ENCODE assay signal across 8 mouse cellular contexts in the genomic region with DNA sequence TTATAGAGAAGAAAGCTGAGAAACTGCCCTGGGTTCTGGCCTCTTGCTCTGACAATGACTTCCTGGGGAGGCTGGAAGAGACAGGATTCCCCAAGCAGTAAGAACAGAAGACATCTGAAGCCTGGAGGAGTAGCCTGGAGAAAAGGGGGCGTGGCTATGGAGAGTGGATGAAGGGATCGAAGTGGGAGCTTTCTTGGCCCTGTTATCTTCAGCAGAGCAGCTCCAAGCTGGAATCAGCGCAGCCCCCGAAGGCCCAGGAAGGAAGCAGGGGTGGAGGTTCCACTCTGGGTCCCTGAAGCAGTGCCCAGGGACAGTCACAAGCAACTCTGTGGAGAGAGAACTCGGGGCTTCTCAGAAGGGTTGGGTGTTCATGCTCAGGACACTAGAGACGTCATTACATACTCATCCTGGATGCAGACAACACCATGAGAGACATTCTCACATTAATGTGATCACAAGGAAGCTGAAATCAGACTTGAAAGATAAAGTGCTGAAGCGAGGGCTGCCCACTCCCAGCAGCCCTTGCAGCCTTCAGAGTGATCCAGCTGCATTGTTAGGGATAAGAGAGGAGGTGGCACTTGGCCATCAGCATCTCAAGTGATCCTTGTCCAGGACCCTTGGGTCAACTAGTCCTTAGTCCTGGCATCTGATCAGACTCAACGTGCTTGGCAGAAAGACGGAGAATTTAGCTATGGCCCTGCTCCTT.
DNase-seq lines count a peak whose midpoint lies in the region; ATAC-seq lines count a peak whose summit lies in the region.

No protein-coding gene starts in this region.

- no peak overlapping the region for H3K27ac ChIP-seq in heart, embryonic 11.5 days (ENCODE audit: low read depth, low read length)

- H3K9ac ChIP-seq in heart, embryonic 11.5 days (ENCODE audit: low read depth, low read length) = no peak overlapping the region

- H3K9me3 ChIP-seq in heart, embryonic 11.5 days (replicated peaks; ENCODE audit: control insufficient read depth, low read length) = no peaks in the 10 kb centered on the region

- H3K4me3 ChIP-seq in heart, embryonic 11.5 days (ENCODE audit: low read depth, low read length) = no peak overlapping the region

- no peak overlapping the region for H3K4me2 ChIP-seq in heart, embryonic 11.5 days

- no peak for ATAC-seq in heart, embryonic 11.5 days (replicated peaks; ENCODE audit: insufficient number of reproducible peaks, low FRiP score, low TSS enrichment)
- ATAC-seq in erythroid progenitor cell, adult 5-6 weeks (replicated peaks; ENCODE audit: low FRiP score, poor library complexity, severe bottlenecking) = no peak
- no peak for ATAC-seq in inflammation-experienced regulatory T-cells, adult 6 months

- H3K36me3 ChIP-seq in heart, embryonic 11.5 days (ENCODE audit: control insufficient read depth, insufficient read depth, low read length) = no peaks in the 10 kb centered on the region

- H3K4me1 ChIP-seq in heart, embryonic 11.5 days (ENCODE audit: control insufficient read depth, insufficient read depth, low read length) = peaks cover 6% of the 10 kb centered on the region

- intact Hi-C loops in heart, postnatal 10 days (cut with DNase I) = no loop called here
- intact Hi-C loops in left cerebral cortex, postnatal 10 days (cut with DNase I) = no loop called here

- WGBS in heart, embryonic 11.5 days (ENCODE audit: insufficient replicate concordance) = 26% methylated on average over 9 of the region's 9 CpGs

- DNase-seq in heart, adult 11 months = peak; percentile 95
- peak; percentile 23 for DNase-seq in ZHBTc4 (ENCODE audit: low read depth, low spot score)
- DNase-seq in heart, postnatal 10 days = peak; percentile 36 to 45
- DNase-seq in lung, postnatal 14 days = peak; percentile 72
- no peak for DNase-seq in left cerebral cortex, postnatal 10 days (ENCODE audit: extremely low spot score in 1 of 2, low spot score in 2 of 2)

- no peaks in the 10 kb centered on the region for H3K27me3 ChIP-seq in heart, embryonic 11.5 days (ENCODE audit: control insufficient read depth, insufficient read depth, low read length)

Comparison
In these comparisons a context has a peak if more than half of its experiments do, and no peak if none do; other contexts are left out.
1. DNase-seq: peak in heart, adult 11 months (single experiment), ZHBTc4 (single experiment), heart, postnatal 10 days (2 of 2) and lung, postnatal 14 days (single experiment); none in left cerebral cortex, postnatal 10 days (0 of 2).